Mouse (Mus musculus) liver, postnatal 0 days (tissue): ENCODE measurements around the gene Prkcq.

Source experiments
- CTCF ChIP-seq: sonication (generic); IDR thresholded peaks from 2 replicates; pipeline ENCODE4 v1.5.1; 2016; ENCODE audit warnings: antibody characterized with exemption, low read depth
- EP300 ChIP-seq: IDR thresholded peaks from 2 replicates; pipeline ENCODE4 v1.6.1; 2016; ENCODE audit warnings: antibody characterized with exemption, low read depth, mild to moderate bottlenecking

GRCm38 (mm10) chr2:11338931-11339839 lies 167.3 kb downstream of the Prkcq start:
- TF ChIP-seq CTCF, result no peak
- TF ChIP-seq EP300, result no peak
